26 mouse cellular contexts compared by ENCODE assay signal in genomic region chr11:118088896-118089295, GRCm38 (mm10). TPM values are rescaled to one million over a fixed set of nuclear protein-coding genes. Genes with fewer than 3 reads are reported as not detected.
DNase-seq lines count a peak whose midpoint lies in the region; ATAC-seq and TF ChIP-seq lines count a peak whose summit lies in the region.
"Had no signal": no experiment of that assay in that cellular context is flagged by ENCODE, and none has a peak within 500 bp of the region (broad histone marks: within the 10 kb centered on the region; RNA-seq: fewer than 3 reads in every experiment).

No protein-coding gene starts in this region.

- H3K36me3 ChIP-seq in liver, postnatal 0 days (replicated peaks; ENCODE audit: insufficient read depth, low read length): peaks cover 3% of the 10 kb centered on the region; the same call in 1 of the 2 replicates
- H3K36me3 ChIP-seq: forebrain, embryonic 15.5 days; hindbrain, embryonic 10.5 days; limb, embryonic 10.5 days; limb, embryonic 15.5 days; liver, embryonic 13.5 days had no signal

- H3K4me1 ChIP-seq in liver, postnatal 0 days (ENCODE audit: insufficient read depth): no peaks in the 10 kb centered on the region
- H3K4me1 ChIP-seq: forebrain, embryonic 15.5 days; liver, embryonic 13.5 days had no signal

- peak; percentile 32 for DNase-seq in heart, postnatal 4 days
- DNase-seq in heart, adult 9 months (ENCODE audit: low spot score in 2 of 2): no peak
- peak; percentile 11 for DNase-seq in urinary bladder, postnatal 14 days (ENCODE audit: low spot score)
- DNase-seq in urinary bladder, postnatal 25 days (ENCODE audit: low spot score): no peak
- DNase-seq in brain, adult 2 months (ENCODE audit: low read depth, low spot score): peak; percentile 13
- DNase-seq in lung, postnatal 4 days: peak; percentile 38 to 79
- no peak for DNase-seq in adrenal gland, adult 2 months
- DNase-seq in liver, postnatal 0 days: no peak
- DNase-seq: adrenal gland, postnatal 36 days; B cell, adult 2 months; cerebellum, adult 8-10 months; cerebellum, postnatal 36 days; gastrocnemius, postnatal 10 days; kidney, adult 18-20 months; layer of hippocampus, postnatal 36 days; liver, embryonic 13.5 days; midbrain, embryonic 14.5 days; thymus, adult 2 months; thymus, postnatal 4 days had no signal

- no peak for TF ChIP-seq EP300 in liver, postnatal 0 days (IDR thresholded peaks at IDR 0.05; ENCODE audit: low read depth)

- H3K27me3 ChIP-seq in liver, postnatal 0 days (ENCODE audit: insufficient read depth, low read length): no peaks in the 10 kb centered on the region
- H3K27me3 ChIP-seq: forebrain, embryonic 15.5 days; limb, embryonic 15.5 days; liver, embryonic 13.5 days had no signal

- H3K4me3 ChIP-seq in liver, postnatal 0 days (ENCODE audit: low read depth, low read length): no peak overlapping the region
- H3K4me3 ChIP-seq: forebrain, embryonic 15.5 days; hindbrain, embryonic 10.5 days; limb, embryonic 10.5 days; limb, embryonic 15.5 days; liver, embryonic 13.5 days had no signal

- H3K27ac ChIP-seq in liver, postnatal 0 days (ENCODE audit: low read depth): no peak overlapping the region
- H3K27ac ChIP-seq: forebrain, embryonic 15.5 days; hindbrain, embryonic 10.5 days; limb, embryonic 10.5 days; limb, embryonic 15.5 days; liver, embryonic 13.5 days had no signal

- 80% methylated on average over 19 of the region's 19 CpGs for WGBS in liver, postnatal 0 days (ENCODE audit: insufficient replicate concordance)

- H3K9ac ChIP-seq in liver, postnatal 0 days (replicated peaks): no peak overlapping the region
- H3K9ac ChIP-seq: forebrain, embryonic 15.5 days; limb, embryonic 15.5 days; liver, embryonic 13.5 days had no signal

- no peak for ATAC-seq in liver, postnatal 0 days
- ATAC-seq: forebrain, embryonic 15.5 days; hindbrain, embryonic 16.5 days; Patski had no signal

- no peak overlapping the region for H3K4me2 ChIP-seq in liver, postnatal 0 days (ENCODE audit: low read depth, low read length)
- H3K4me2 ChIP-seq: forebrain, embryonic 15.5 days; limb, embryonic 15.5 days; liver, embryonic 13.5 days had no signal

- H3K9me3 ChIP-seq in liver, postnatal 0 days (ENCODE audit: low read length): no peaks in the 10 kb centered on the region
- H3K9me3 ChIP-seq: forebrain, embryonic 15.5 days; limb, embryonic 15.5 days; liver, embryonic 13.5 days had no signal

- TF ChIP-seq CTCF in liver, postnatal 0 days (IDR thresholded peaks at IDR 0.05; ENCODE audit: low read depth): no peak

RNA-seq across cellular contexts. Expression of gene Dnah17, which starts 41.5 kb away (rescaled TPM):
- total RNA-seq in heart, postnatal 4 days (2021): under 1 TPM; 0.05 TPM
- under 1 TPM; 0.03 to 0.12 TPM for total RNA-seq in adrenal gland, adult 2 months (2021)
- under 0.01 and 0.12 TPM in 2 replicates for polyA plus RNA-seq in adrenal gland, adult 2 months (2012; rRNA removed)
- polyA plus RNA-seq in liver, postnatal 0 days (2015; fragmentation: Nextera tagmentation; extraction: Ambion mirVana): 0.06 and 0.11 TPM in 2 replicates
- total RNA-seq: monocyte, adult 5-6 weeks had no signal

Comparison
In these comparisons a context has a peak if more than half of its experiments do, and no peak if none do; other contexts are left out.
1. DNase-seq: peak in heart, postnatal 4 days (single experiment), urinary bladder, postnatal 14 days (single experiment), brain, adult 2 months (single experiment) and lung, postnatal 4 days (2 of 2); none in heart, adult 9 months (0 of 2), urinary bladder, postnatal 25 days (single experiment), adrenal gland, adult 2 months (single experiment) and liver, postnatal 0 days (single experiment).